Mouse (Mus musculus) urinary bladder, adult 18-20 months (tissue): ENCODE measurements around the gene Asic1.
A peak's percentile ranks its signal among the peaks of the same experiment; 100 is the strongest.
"Not testable (repeated sequence)": the region's sequence is repeated elsewhere in the genome, so short reads cannot be mapped to it uniquely, and the experiment has no call there.

ENCODE experiments used
- DNase-seq, 2 experiments: peaks; one replicate each; pipeline ENCODE4 v3.0.0; 2022; ENCODE audit warnings: low spot score in 2 of 2, mixed read lengths in 2 of 2

Asic1 gene

GRCm38 (mm10) chr15:99719865-99720264 is 49.7 kb downstream of the Asic1 start:
- DNase-seq, result no peak

- no peak for DNase-seq
Measured at GRCm38 (mm10) chr15:99721921-99722743, 52.0 kb downstream of the Asic1 start.

GRCm38 (mm10) chr15:99723120-99723514 is 52.9 kb downstream of the Asic1 start:
- DNase-seq, result no peak

GRCm38 (mm10) chr15:99723515-99724291 is 53.5 kb downstream of the Asic1 start:
- no peak for DNase-seq

- peak in 1 of 2 experiments; percentile 40 for DNase-seq
Measured at GRCm38 (mm10) chr15:99724292-99725021, 54.3 kb downstream of the Asic1 start.

- DNase-seq, result peak; percentile 81 to 92
Measured at GRCm38 (mm10) chr15:99725341-99726155, 55.4 kb downstream of the Asic1 start, which contains the start of gene Cox14. TSS of gene Cox14 (plus strand) at chr15:99725618.

- DNase-seq, result no peak
Measured at GRCm38 (mm10) chr15:99726549-99726948, 56.4 kb downstream of the Asic1 start.

- not testable (repeated sequence) for DNase-seq
Measured at GRCm38 (mm10) chr15:99727039-99727438, 56.9 kb downstream of the Asic1 start.

GRCm38 (mm10) chr15:99727525-99727924 is 57.4 kb downstream of the Asic1 start:
- no peak for DNase-seq

- no peak for DNase-seq
Measured at GRCm38 (mm10) chr15:99728211-99728610, 58.0 kb downstream of the Asic1 start.

GRCm38 (mm10) chr15:99729056-99729783 is 59.1 kb downstream of the Asic1 start:
- DNase-seq, result no peak

GRCm38 (mm10) chr15:99731167-99731566 is 61.0 kb downstream of the Asic1 start:
- DNase-seq, result no peak

GRCm38 (mm10) chr15:99731678-99732077 is 61.5 kb downstream of the Asic1 start:
- DNase-seq, result no peak

- DNase-seq, result no peak
Measured at GRCm38 (mm10) chr15:99733186-99733585, 63.0 kb downstream of the Asic1 start.

GRCm38 (mm10) chr15:99735631-99736030 is 65.5 kb downstream of the Asic1 start:
- peak; percentile 100 for DNase-seq

- no peak for DNase-seq
Measured at GRCm38 (mm10) chr15:99736675-99737074, 66.5 kb downstream of the Asic1 start.

- no peak for DNase-seq
Measured at GRCm38 (mm10) chr15:99740229-99740628, 70.1 kb downstream of the Asic1 start.
